Mouse (Mus musculus) cerebellum, postnatal 4 days (tissue): ENCODE measurements around the gene Napepld.
"Not testable (repeated sequence)": the region's sequence is repeated elsewhere in the genome, so short reads cannot be mapped to it uniquely, and the experiment has no call there.

ENCODE experiments used
- DNase-seq, 2 experiments: peaks; one replicate each; pipeline ENCODE4 v3.0.0; 2022; ENCODE audit warnings: low spot score in 2 of 2, mixed read lengths in 1 of 2

Gene Napepld

GRCm38 (mm10) chr5:21667191-21668137 is 33.7 kb downstream of the Napepld start:
- no peak for DNase-seq

DNA sequence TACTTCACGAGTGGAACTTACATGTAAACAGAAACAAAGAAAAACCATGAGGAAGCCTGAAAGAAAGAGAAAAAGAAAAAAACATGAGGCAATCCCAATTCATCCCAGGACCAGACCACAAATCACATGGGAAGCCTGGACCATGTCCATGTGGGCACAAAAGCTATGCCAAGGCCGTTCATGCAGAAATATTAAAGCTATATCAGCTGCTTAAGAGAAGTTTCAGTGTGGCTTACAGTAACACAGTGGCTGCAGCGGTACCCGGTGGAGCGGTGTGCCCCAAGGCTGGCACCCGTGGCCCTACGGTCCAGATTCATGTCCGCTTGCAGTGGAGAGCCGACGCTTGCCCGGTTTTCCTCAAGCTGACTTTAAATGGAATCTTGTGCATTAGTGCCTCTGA is 38.1 kb downstream of the Napepld start:
- no peak for DNase-seq

GRCm38 (mm10) chr5:21660850-21661249 is 40.3 kb downstream of the Napepld start:
- DNase-seq = no peak

DNA sequence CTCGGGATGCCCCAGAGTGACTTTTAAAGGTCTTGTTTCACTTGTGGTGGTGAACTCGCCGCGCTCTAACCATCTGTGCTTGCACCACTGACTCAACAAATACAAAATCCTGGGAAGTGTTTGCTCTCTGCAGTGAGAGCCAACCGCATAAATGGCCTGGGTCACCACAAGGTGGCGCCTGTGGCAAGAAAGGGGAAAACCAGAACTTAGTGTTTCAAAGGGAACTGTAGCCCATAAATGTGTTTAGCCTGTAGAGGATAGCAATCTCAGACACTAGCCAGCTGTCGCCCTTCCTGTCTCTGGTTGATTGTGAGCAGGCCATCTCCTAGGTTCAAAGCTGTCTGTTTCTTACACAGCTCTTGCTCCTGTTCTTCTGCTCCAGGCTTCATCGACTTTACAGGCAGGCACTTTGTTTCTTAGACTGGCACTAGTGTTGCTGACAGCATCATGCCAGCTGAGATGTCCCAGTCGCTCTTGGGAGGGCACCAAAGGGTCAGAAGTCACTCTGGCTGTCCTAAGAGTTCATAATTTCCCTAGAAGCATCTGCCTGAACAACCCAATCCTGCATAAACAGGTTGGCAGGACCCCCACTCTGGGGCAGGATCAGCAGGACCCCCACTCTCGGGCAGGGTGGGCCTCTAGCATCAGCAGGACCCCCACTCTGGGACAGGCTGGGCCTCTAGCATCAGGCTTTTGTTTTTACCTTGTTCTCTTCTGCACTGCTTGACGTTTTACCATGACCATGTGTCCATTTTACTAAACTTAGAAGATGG is 42.4 kb downstream of the Napepld start:
- DNase-seq = peak; percentile 73 to 79

- no peak for DNase-seq
Measured at GRCm38 (mm10) chr5:21658038-21658437, 43.2 kb downstream of the Napepld start.

DNA sequence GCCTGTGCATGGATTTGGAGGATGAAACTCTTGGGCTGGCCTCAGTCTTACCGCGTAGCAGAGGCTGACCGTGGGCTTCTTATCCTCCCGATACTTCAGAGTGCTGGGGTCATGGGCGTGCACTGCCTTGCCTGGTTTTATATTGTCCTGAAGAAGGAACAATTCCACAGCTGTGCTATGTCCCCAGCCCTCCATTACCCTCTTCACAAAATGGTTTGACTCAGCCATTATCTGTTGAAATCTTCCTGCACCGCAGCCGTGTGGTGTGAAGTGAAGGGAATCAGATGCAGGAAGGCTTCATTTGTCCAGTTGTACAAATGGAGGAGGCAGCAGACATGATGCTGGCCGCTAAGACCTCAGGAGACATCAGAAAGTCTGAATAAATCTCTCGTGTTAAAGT is 44.3 kb downstream of the Napepld start:
- no peak for DNase-seq

GRCm38 (mm10) chr5:21651885-21652612 is 49.1 kb downstream of the Napepld start:
- DNase-seq = no peak

DNA sequence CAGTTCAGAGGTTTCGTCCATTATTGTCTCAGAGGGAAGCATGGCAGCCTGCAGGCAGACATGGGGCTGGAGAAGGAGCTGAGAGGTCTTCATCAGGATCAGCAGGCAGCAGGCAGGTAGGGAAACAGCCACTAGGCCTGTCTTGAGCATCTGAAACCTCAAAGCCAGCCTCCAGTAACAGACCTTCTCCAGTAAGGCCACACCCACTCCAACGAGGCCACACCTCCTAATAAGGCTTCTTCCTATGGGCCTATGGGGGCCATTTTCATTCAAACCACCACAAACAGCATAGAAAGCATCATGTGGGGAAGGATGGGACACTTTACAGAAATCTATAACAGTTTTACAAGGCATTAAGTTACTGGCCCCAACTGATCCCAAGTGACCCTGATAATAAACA is 50.5 kb downstream of the Napepld start:
- DNase-seq = no peak

DNA sequence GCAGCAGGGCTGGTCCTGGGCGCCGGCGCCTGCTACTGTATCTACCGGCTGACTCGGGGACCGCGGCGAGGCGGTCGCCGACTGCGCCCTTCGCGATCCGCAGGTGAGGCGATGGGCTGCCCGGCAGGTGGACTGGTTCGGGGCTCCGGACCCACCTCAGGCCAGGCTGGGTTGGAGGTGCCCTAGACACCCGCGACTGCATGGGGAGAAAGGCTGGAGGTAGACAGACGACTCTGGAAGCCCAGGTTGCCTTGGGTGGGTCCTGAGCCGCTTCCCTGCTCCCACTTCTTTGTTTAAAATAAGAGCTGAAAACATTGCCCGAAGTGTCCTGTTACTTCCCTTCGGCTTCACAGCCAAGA is 55.1 kb downstream of the Napepld start:
- DNase-seq = no peak

DNA sequence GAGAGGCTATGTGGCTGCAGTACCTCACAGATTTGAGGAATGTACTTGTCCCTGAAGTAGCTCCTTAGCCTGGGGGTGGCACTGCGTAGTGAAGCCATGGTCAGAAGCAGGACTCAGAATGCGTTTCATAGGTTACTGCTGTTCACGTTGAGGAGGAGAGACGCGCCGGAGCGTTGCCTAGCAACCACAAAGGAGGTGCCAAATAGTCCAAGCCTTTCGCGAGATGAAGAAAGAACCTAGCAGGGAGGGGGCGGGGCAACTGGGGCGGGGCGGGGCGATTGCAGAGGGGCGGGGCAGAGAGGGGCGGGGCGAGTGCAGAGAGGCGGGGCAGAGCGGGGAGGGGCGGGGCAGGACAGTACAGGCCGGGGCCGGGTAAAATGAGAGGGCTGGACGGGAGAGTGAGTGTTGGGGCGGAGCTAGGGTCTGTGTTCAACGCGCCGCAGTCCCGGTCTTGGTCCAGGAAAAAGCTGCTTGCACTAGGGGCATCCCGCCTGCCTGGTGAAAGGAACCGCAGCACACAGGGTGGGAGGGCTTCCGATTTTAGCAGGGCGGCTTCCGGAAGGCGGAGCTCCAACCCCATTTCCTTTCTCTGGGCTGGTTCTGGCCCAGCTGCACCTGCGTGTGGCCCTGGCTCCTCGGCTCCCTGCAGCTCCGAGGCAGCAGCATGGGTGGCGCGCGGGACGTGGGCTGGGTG is 55.6 kb downstream of the Napepld start, which contains the start of the genes Fbxl13 and Armc10:
Fbxl13 (minus strand) TSS at position 196 of the 694 bp plus-strand sequence.
Armc10 (plus strand) TSS at position 375 of the 694 bp plus-strand sequence.
- peak; percentile 63 to 84 for DNase-seq

GRCm38 (mm10) chr5:21644891-21645438 is 56.2 kb downstream of the Napepld start:
- no peak for DNase-seq

GRCm38 (mm10) chr5:21643606-21644005 is 57.6 kb downstream of the Napepld start:
- no peak for DNase-seq

GRCm38 (mm10) chr5:21640961-21641360 is 60.2 kb downstream of the Napepld start:
- peak; percentile 40 to 57 for DNase-seq

DNA sequence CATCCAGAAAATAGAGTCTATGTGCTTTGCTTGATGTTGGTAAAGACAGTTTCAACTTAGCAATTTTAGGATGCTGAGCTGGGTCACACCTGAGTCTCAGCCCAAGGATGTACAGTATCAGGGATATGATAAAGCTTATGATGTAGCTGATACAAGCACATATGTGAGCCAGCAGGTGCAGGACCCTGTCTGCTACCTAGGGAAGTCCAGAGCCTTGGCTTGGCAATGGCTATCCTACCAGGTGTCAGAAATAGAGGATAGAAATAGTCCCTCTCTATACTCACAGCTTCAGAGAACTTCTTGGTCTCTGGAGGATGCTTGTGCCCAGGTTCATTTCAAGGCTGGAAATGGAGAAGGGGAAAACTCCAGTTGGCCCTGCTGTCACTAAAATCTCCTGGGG is 75.3 kb downstream of the Napepld start:
- DNase-seq = no peak

DNA sequence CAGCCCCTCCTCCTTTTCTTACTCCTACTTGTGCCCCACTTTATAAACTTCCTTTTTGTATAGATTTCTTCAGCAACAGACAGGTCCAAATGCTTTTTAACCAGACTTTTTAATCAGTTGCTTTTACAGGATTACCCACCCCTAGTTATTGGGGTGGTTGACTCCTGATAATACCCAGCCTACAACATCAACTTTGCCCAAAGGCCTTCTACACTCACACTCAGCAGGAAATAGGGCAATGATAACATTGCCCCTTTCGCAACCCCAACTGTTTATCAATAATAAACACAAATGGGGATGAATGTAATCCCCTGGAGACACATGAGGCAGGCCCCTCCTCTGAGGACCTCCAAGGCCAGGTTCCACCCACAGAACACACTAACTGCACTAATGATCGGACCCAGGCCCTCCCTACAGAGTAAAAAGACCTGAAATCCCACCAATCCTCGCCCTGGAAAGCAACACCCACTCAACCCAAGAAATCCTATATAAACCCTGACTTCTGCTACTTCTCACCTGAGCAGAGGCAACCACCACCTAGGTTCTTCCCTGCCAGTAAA is 84.7 kb downstream of the Napepld start:
- no peak for DNase-seq

GRCm38 (mm10) chr5:21614299-21614698 is 86.9 kb downstream of the Napepld start:
- not testable (repeated sequence) for DNase-seq
